Mouse (Mus musculus) stomach, postnatal 0 days (tissue): ENCODE measurements at regions not wholly inside any gene's neighbourhood (a gene's known extent, or its start where the extent isn't known, plus 50 kb on each side); places are given as distances from the start of the nearest gene placed in this dataset.

Experiments
- CTCF ChIP-seq: IDR thresholded peaks from 2 replicates; pipeline ENCODE4 v1.5.1; 2016; ENCODE audit warnings: antibody characterized with exemption, low read depth, mild to moderate bottlenecking, moderate library complexity
- EP300 ChIP-seq: optimal IDR thresholded peaks from 2 replicates; pipeline ENCODE3; 2016; ENCODE audit warnings: antibody characterized with exemption

DNA sequence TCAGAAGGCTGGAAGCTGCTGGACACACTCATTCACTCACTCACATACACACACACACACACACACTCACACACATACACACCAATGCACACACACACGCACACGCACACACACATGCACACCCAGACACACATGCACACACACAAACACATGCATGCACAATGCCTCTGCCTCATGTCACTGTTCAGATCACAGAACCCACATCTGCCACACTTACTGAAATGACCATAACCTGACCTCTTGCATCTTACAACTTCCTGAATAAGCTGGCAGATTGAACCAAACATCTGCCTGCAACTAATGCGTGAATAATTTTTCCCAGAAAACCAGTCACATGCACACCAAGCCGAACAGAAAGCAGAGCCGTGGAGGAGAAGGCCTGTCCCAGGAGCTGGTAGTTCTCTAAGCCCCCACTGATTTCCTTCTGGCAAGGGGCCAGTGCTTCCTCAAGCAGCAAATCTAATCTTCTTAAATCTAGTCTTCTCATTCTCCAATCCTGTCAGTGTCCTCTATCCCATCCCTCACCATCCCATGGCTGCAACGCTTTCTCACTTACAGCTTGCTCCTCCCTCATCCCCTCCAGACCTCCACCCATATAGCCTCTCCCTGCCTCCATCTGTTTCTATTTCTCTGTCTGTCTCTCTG lies 51.1 kb upstream of the Mbnl2 start:
- TF ChIP-seq CTCF (no peak), EP300 (no peak)
